Mouse (Mus musculus): ENCODE data around the gene 4930442H23Rik.

DNA sequence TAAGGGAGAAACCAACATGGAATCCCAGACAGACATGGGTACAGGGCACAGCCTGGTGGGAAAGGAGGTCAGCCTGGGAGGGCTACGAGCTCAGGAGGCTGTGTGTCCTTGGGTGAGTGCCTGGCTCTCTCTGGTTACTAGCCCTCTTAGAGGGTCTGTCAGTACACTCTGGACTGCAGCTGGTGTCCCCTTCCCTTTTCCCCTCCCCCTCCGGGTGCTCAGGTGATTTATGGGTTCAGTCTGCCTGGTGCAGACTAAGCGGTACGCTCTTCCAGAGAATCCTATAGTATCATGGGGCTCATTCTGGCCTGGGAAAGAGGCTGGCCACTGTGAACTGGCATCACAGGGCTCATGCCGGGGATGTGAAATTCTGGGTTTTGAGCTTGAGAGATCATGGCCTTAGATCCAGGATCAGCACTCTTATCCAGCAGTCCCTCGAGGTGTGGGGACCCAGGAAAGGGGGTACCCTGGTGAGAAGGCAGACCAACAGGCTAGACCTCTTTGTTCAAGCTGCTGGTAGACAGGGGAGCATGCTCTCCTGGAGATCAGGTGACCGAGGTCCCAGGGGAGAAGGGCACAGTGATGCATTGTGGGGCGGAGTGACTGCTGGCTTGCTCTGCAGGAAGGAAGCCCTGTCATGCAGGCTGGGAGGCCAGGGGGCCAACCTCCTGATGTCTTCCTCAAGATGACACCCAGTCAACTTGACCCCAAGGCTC is 21.9 kb downstream of the 4930442H23Rik start:
- TF ChIP-seq POLR2A (IDR thresholded peaks at IDR 0.05; ENCODE audit: insufficient read depth, low read depth, low read length) (no peak), CTCF (IDR thresholded peaks at IDR 0.05) (no peak)
